Mouse (Mus musculus): Measurements from ENCODE around the gene Lrrk2.

Gene Lrrk2

DNA sequence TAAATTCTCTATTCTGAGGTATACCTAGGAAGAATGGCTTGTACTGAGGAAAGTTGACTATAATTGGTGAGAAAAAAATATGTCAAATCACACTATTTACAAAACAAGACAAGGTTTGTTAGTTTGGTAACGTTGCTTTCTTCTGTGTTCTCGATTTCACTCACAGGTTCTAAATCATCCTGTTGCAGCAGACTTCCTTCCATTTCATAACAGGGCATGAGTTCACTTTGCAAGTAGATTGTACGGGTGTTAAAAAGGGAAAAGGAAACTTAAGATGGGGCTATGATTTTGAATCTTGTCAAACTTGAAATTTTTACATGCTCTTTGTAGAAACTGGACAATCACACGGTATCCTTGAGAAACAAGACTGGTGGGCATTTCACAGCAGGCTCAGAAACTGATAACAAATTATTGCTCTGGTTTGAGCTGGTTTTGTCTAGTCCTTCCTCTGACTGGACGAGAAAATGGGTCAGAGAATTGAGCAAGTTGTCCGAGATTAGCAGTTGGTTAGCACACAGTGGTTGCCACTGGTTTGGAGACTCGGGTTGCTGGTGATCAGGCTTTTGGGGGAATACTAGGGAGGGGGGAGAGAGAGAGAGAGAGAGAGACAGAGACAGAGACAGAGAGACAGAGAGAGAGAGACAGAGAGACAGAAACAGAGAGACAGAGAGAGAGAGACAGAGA, 13.0 kb downstream of the Lrrk2 start:
- DNase-seq (ENCODE audit: low read depth, low spot score) = no peak

DNA sequence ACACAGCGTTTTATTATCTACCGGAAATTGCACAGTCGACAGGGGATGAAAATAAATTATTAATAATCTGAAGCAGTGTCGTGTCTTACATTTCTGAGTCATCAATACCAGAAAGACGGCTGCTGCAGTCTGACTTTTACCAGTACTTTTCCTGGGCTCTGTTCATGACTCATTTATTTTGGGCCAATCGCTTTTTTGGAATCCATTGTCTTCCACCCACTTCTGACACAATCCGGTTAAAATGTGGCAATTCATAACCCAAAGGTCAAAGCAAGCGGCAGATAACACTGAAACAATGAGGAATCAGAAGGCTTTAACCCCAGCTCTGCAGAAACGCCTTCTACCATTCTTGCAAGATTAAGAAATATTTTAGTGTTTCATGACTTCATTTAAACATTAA, 17.7 kb downstream of the Lrrk2 start:
- DNase-seq (ENCODE audit: low read depth, low spot score) = no peak

DNA sequence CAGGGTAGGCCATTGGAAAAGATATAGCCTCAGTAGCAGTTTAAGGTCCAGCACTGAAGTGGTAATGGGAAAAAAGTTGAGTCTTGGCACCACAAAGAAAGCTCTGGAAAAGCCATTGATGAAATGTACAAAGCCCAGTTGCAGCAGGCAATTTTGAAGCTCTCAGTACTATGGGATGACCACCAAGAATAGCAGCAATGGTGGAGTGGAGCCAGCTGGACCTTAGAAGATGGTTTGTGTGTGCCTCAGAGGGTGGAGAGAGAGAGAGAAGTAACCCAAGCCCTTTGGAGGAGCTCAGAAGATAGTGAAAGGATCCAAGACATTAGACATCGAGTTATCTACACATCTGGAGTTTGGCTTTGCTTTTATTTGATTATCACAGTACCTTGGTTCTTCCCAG, 20.1 kb downstream of the Lrrk2 start:
- no peak for DNase-seq (ENCODE audit: low read depth, low spot score)

DNA sequence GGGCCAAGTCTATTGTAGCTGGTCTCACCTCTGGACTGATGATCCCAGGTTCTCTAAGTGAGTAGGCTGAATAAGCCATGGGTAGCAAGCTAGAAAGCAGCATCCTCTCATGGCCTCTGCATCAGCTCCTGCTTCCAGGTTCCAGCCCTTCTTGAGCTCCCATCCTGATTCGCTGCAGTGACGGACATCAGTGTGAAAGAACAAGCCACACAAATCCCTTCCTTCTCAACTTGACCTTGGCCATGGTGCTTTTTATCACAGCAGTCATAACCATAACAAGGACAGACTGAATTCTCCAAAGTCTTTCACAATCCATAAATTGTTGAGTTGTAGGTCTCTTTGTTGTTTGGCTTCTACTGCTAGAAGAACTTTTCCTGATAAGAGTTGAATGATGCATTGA, 20.9 kb downstream of the Lrrk2 start:
- DNase-seq (ENCODE audit: low read depth, low spot score) = no peak

DNA sequence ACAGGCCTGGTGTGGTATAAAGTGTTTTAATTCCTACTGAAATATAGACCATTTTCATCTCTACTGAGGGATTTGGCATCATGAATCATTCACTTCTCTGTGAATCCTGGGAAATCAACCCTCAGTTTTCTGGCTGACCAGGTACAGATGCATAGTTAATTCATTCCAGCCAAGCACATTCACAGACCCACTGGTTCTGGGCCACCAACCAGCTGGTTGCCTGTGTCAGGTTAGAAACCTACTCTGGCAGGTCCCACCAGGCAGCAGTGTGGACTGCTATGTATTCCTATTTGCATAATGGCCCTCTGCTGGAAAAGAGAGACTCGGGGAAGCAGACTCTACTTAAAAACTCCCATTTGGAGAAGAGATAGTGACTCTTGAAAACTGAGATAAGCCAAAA, 27.9 kb downstream of the Lrrk2 start:
- DNase-seq (ENCODE audit: low read depth, low spot score) = no peak

DNA sequence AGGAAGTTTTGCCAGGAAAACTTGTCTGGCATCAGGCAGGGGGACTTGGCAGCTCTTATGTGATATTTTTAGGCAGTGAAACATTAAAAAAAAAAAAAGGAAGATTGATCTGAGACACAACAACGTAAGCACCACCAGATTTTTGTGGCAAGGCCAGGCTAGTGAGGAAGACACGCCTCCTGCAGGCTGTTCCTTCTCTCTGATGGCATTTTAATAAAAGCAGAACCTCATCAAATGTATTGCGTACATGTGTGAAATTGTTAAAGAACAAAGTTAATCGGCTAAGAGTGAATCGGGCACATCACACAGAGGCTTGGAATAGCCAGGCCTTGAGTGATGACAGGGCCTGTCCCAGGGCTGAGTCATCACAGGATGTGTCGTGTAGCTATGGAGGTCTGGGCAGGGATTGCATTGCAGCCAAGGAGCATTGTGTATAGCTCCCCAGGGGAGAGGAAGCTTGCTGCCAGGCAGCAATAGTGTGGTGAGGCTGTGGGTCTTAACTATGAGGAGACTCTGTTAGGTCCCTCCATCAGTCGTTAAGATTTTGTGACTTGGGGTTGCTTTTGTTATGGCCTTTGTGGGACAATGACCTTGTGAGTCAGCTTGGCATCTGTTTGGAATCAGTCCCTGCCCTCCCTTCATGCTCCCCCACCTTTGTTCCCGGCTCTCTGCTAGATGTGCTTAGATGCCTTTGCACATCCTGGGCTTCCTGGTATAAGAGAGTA, 30.2 kb downstream of the Lrrk2 start:
- DNase-seq (ENCODE audit: low read depth, low spot score) = no peak

DNA sequence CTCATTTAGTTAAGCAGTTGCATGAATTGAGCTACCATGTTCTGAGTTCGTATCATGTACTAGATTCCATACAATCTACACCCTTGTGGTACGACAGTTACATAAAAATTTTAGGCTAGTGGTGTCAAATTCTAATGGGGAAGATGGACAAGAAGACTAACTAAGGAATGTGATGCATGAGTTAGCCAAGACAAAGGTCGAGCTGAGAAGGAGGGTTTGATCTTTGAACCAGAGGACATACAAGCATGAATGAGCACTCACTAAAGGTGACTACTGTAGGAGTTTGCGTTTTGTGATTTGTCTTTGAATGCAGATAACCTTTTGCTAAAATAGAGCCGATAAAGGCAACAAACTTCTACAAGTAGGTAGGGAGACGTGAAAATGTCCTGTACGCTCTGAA, 31.1 kb downstream of the Lrrk2 start:
- no peak for DNase-seq (ENCODE audit: low read depth, low spot score)

DNA sequence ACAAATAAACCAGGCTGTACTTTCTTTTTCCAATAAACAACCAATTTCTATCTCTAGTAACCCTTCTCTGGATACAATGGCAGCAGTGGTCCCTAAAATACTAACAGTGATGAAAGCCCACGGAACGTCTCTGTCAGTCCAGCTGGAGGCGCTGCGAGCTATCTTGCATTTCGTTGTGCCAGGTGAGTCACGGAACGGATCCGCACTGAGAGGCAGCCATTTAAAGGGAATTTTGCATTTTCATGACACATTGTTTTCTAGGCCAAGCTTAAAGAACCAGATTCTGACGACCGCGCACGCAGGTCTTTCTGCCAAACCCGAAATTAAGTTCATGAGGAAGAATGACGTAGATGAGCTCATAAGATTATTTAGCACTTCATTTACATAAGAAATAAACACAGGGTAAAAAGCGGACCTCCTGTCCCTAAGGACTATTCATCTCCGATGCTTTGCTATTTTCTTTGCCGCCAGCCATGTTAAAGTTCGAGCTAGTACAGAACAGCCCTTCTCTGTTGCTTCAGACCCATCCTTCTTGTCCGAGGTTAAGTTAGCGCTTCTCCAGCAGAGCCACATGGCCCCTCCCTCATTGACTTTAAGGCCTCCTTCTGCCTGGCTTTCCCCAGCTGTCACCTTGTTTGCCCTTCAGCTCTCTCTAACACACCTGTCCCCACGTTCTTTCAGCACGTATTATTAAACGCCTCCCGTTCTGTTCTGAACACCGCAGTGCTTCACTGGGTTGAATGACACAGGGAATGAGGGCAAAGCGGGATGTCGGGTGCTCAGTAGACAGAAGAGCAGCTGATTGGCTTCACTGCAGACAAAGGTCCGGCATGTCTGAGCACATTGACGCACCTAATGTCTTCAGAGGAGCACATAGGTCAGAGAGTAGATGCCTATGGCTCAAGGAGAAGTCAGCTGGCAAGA, 36.5 kb downstream of the Lrrk2 start:
- DNase-seq (ENCODE audit: low read depth, low spot score) = no peak

DNA sequence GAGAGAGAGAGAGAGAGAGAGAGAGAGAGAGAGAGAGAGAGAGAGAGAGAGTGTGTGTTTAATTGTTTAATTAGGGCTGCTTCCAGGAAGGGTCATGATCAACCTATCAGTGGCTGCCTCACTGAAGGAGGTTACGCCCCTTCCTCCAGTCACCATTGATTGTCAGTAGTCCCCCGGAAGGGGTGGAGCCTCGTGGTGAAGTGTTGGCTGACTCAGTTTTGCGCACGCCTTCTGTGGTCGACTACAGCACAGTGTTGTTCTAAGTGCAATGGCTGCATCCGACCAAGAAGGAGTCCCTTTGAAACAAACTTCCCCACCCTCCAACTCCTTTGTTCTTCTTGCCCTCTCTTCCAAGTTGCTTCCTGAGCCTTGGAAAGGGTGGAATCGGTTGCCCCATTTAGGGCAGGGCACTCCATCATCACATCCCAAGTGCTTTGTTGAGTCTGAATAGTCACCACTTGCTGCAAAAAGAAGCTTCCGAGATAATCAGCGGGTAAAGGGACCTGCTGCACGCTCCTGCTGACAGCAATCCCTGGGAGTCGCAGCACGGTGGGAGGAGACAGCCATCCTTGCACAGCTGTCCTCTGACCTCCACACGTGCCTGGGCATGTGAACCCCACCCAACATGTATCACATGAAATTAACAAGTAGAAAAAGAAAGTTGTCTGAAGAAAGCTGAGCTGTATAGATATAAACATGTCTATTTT, 62.4 kb downstream of the Lrrk2 start:
- DNase-seq (ENCODE audit: low read depth, low spot score) = no peak

DNA sequence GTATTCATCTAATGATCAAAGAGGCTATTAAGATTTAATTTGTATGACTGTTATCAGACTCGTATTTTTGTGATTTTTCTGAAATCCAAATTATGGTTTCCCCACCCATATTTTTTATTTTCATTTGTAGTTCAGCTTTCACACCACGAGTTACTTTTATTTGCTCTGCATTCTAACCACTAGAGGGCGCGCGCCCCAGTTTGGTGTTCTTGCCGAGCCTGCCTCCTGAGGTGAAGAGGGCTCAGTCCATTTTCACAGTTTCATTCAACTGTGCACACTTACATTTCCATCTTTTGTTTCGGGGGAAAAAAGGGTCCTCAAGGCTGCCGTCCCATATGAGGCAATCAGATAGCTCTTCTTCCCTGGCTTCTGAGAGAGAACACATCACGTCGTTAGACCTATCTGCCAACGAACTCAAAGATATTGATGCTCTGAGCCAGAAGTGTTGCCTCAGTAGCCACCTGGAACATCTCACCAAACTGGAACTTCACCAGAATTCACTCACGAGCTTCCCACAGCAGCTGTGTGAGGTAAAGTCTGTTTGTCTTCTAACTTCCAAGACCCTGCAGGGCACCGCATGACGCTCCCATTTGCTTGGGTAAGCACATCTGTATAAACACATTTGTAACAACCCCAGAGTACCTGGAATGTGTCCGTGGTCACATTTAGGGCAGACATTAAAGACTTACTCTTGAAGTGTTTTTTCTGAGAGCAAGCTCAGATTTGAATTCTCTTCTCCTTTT, 64.0 kb downstream of the Lrrk2 start:
- peak; percentile 38 for DNase-seq (ENCODE audit: low read depth, low spot score)

DNA sequence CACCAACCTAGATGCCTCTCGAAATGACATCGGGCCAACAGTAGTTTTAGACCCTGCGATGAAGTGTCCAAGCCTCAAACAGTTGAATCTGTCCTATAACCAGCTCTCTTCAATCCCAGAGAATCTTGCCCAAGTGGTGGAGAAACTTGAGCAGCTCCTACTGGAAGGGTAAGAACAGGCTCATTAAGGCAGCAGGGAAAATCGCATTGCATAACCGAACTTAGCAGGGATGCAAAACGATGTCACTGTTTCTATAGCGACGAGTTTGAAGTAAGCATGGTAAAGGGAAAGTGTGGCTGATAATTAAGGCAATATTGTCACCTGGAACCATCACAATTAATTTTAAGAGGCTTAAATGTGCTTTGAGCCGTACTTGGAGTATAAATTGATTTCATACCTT, 65.8 kb downstream of the Lrrk2 start:
- DNase-seq (ENCODE audit: low read depth, low spot score) = no peak

DNA sequence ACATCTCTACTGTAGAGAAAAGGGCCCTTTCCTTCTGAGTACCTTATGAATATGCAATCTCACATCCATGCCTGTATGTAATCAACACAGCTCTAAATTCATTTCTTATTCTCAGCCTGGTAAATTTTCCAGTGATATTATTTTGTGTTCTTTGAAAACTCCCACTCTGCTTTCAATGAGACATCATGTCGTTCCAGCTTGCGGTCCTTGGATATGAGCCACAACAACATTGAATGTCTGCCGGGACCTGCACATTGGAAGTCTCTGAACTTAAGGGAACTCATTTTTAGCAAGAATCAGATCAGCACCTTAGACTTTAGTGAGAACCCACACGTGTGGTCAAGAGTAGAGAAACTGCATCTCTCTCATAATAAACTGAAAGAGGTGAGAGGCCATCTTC, 72.5 kb downstream of the Lrrk2 start:
- no peak for DNase-seq (ENCODE audit: low read depth, low spot score)

DNA sequence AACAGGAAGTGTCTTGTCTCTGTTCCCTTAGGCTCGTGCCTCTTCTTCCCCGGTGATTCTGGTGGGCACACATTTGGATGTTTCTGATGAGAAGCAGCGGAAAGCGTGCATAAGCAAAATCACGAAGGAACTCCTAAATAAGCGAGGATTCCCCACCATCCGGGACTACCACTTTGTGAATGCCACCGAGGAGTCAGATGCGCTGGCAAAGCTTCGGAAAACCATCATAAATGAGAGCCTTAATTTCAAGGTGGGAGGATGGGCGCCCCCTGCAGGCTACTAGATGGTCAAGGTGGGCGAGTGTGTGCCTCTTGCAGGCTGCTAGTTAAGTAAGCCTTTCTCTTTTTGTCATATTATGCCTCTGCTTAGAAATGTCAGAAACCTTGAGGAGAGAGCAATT, 79.1 kb downstream of the Lrrk2 start:
- DNase-seq (ENCODE audit: low read depth, low spot score) = no peak

DNA sequence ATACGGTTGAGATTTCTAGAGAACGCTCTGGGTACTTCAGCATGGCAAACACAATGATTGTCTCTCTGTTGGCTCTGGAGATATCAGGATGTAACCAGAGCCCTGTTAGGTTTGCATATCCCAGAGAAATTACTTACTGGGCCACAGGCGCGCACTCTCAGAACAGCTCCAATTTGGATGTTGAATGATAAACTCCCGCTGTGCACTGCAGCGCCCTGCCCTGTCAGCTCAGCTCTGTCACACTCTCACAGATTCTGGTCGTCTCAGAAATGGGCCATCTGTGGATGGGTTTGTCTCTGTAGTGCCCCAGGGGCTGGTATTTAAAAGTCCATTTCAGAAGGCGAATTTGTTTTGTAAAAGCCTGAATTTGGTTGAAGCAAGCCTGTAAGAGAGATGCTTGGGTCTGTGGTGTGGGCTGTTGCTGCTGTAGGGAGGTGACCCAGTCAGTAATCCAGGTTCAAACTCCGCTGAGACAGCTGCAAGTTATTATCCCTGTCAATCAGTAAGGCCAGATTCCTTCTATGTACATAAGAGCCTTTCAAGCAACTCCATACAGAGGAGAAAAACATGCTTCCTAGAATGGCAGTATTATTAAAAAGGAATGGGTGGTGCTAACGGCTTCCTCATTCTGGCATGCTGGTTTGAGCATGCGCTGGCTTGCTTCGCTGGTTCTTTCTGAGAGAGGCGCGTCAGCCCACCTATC, 80.6 kb downstream of the Lrrk2 start:
- DNase-seq (ENCODE audit: low read depth, low spot score) = peak; percentile 51

GRCm38 (mm10) chr15:91754546-91754945, 81.6 kb downstream of the Lrrk2 start:
- DNase-seq (ENCODE audit: low read depth, low spot score) = peak; percentile 54

- peak; percentile 42 for DNase-seq (ENCODE audit: low read depth, low spot score)
Observed at GRCm38 (mm10) chr15:91755756-91756155, 82.8 kb downstream of the Lrrk2 start.

GRCm38 (mm10) chr15:91772041-91772440, 99.1 kb downstream of the Lrrk2 start:
- DNase-seq (ENCODE audit: low read depth, low spot score) = no peak

DNA sequence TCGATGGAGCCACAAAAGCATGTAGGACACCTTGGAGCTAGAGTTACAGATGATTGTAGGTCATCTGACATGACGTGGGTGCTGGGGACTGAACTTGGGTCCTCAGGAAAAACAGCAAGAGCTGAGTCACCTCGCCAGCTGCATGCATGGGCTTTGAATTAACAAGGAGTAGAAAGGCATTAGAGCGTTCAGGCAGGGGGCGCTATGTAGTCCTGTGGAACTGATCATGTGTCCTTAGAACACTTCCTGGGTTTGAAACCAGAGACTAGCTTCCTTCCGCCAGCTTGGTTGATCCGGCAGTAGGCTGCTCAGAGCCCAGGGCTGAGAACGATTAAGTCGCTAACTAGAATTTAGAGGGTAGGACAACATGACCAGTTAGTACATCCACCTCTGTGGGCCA, 106.2 kb downstream of the Lrrk2 start:
- DNase-seq (ENCODE audit: low read depth, low spot score) = no peak

- DNase-seq (ENCODE audit: low read depth, low spot score) = peak; percentile 55
Observed at GRCm38 (mm10) chr15:91781172-91781571, 108.2 kb downstream of the Lrrk2 start.

- peak; percentile 30 for DNase-seq (ENCODE audit: low read depth, low spot score)
Observed at GRCm38 (mm10) chr15:91788338-91788737, 115.4 kb downstream of the Lrrk2 start.

Measured in forelimb bud, embryonic 11.5 days (tissue).